Mouse (Mus musculus): ENCODE measurements at regions not wholly inside any gene's neighbourhood (a gene's known extent, or its start where the extent isn't known, plus 50 kb on each side); places are given as distances from the start of the nearest gene placed in this dataset.
"Not testable (repeated sequence)": the region's sequence is repeated elsewhere in the genome, so short reads cannot be mapped to it uniquely, and the experiment has no call there.

DNA sequence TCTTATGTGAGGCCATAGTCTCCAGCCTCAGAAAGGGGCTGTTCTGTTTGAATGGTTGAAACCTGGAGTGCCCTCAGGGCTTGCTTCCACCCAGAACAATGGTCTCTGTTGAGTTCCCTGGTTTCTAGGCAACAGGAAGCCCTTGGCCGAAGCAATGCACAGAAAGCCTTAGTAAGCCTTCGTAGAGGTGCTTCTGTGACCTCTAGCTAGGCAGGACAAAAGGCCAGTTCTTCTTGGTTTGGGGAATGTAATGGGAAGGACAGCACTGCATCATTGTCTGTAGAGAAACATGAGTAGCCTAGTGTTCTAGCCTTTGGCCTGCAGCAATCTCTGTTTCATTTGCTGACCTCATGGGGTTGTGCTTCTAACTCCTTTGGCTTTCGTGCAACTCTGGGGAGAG is 447.5 kb upstream of the Fam160b2 start:
- DNase-seq (ENCODE audit: low spot score) = no peak

DNA sequence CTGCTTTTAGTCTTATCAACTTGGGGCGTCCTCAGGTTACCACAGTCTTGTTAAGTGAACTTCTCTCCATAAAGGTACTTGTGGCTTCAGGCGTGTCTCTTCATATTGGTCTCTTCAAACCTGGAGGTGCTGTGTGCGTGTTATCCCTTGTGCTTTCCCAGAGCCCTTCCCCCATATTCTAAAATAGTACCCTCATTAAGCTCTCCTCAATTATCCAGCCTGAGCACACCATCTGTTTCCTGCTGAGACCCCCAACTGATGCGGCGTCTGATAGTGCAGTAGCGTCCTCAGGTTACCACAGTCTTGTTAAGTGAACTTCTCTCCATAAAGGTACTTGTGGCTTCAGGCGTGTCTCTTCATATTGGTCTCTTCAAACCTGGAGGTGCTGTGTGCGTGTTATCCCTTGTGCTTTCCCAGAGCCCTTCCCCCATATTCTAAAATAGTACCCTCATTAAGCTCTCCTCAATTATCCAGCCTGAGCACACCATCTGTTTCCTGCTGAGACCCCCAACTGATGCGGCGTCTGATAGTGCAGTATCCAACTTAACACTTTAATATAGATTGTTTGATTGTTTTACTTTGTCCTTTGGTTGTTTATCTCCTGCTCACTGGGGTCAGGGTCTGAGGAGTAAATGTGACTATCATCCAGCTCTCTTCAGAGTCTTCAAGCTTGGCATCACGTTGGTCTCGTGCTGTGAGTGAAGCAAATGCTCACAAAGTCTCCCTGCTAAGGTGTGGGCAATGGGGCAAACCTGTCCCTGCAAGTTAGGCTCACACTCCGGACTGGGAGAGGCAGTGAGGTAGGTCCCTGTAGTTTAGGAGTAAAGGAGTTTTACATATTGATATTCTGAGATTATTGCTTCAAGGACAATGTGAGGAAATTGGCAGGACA is 444.5 kb upstream of the Fam160b2 start:
- DNase-seq (ENCODE audit: low spot score) = not testable (repeated sequence)
- WGBS = 36% methylated on average over 11 of the region's 13 CpGs

More for the DNA sequence above, 447.5 kb upstream of the Fam160b2 start:
- no peak for TF ChIP-seq CTCF (IDR thresholded peaks at IDR 0.05; ENCODE audit: low read depth)
- WGBS = 60% methylated on average over 3 of the region's 3 CpGs
- Histone ChIP-seq H3K27me3 (ENCODE audit: insufficient read depth, low read length) (no peaks in the 10 kb centered on the region), H3K36me3 (ENCODE audit: insufficient read depth, low read length) (no peaks in the 10 kb centered on the region), H3K9me3 (replicated peaks; ENCODE audit: low read length) (no peaks in the 10 kb centered on the region), H3K27ac (no peak overlapping the region), H3K4me2 (ENCODE audit: low read length) (no peak overlapping the region), H3K9ac (ENCODE audit: low read depth, low read length) (no peak overlapping the region), H3K4me3 (replicated peaks; ENCODE audit: low read depth, low read length) (no peak overlapping the region), H3K4me1 (replicated peaks; ENCODE audit: insufficient read depth, low read length) (no peaks in the 10 kb centered on the region)
- no peak for ATAC-seq (replicated peaks; ENCODE audit: low FRiP score, low read depth)

DNA sequence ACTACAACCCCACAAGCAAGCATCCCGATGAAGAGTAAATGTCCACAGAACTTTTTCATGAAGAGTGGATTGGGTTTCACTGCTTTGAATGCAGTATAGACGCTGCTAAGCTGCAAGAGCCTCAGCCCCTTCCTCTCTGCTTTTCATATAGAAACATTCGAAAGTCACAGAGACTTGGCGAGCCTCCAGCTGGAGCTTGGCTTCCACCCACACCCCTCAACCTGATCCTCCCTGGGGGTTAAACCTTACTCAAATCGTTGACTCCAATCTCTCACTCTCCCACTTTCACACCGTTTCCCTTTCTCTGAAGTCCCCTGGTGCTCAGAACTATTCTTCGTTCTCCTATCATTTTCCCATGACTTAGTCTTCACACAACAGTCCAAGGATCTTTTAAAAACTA is 437.0 kb upstream of the Fam160b2 start:
- no peak overlapping the region for H3K9ac ChIP-seq (ENCODE audit: low read depth, low read length)
- 42% methylated on average over 7 of the region's 7 CpGs for WGBS
- ATAC-seq (replicated peaks; ENCODE audit: low FRiP score, low read depth) (no peak), DNase-seq (ENCODE audit: low spot score) (no peak)
- no peaks in the 10 kb centered on the region for H3K9me3 ChIP-seq (replicated peaks; ENCODE audit: low read length)
- TF ChIP-seq CTCF (IDR thresholded peaks at IDR 0.05; ENCODE audit: low read depth) = no peak
- H3K36me3 ChIP-seq (ENCODE audit: insufficient read depth, low read length) = no peaks in the 10 kb centered on the region
- H3K4me2 ChIP-seq (ENCODE audit: low read length) = no peak overlapping the region
- H3K4me1 ChIP-seq (replicated peaks; ENCODE audit: insufficient read depth, low read length) = no peaks in the 10 kb centered on the region
- no peak overlapping the region for H3K4me3 ChIP-seq (replicated peaks; ENCODE audit: low read depth, low read length)
- H3K27ac ChIP-seq = no peak overlapping the region
- H3K27me3 ChIP-seq (ENCODE audit: insufficient read depth, low read length) = no peaks in the 10 kb centered on the region

More for the DNA sequence above, 444.5 kb upstream of the Fam160b2 start:
- H3K9me3 ChIP-seq (replicated peaks; ENCODE audit: low read length); H3K4me2 ChIP-seq (ENCODE audit: low read length); ATAC-seq (replicated peaks; ENCODE audit: low FRiP score, low read depth); H3K27me3 ChIP-seq (ENCODE audit: insufficient read depth, low read length); H3K4me1 ChIP-seq (replicated peaks; ENCODE audit: insufficient read depth, low read length); H3K9ac ChIP-seq (ENCODE audit: low read depth, low read length); H3K36me3 ChIP-seq (ENCODE audit: insufficient read depth, low read length); H3K4me3 ChIP-seq (replicated peaks; ENCODE audit: low read depth, low read length); H3K27ac ChIP-seq: not testable (repeated sequence)

DNA sequence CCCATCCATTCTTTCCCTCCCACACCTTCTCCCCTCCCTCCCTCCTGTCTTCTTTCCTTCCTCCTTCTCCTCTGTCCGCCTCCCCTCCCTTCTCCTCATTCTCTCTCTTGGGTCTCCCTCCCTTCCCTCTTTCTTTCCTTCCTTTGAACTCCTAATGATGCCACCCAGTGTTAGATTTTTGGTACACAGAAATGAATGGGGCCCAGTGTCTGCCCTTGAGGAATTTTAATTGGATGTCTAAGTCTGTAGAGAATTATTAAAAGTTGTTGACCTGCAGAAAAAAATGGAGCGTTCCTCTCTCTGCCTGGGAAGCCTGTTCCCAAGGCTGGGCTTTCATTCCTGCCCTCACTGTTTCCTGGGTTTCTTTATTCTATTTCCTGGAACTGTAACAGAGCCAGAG is 434.0 kb upstream of the Fam160b2 start:
- Histone ChIP-seq H3K9me3 (replicated peaks; ENCODE audit: low read length) (no peaks in the 10 kb centered on the region), H3K27me3 (ENCODE audit: insufficient read depth, low read length) (no peaks in the 10 kb centered on the region), H3K27ac (no peak overlapping the region), H3K4me3 (replicated peaks; ENCODE audit: low read depth, low read length) (no peak overlapping the region), H3K4me1 (replicated peaks; ENCODE audit: insufficient read depth, low read length) (no peaks in the 10 kb centered on the region), H3K9ac (ENCODE audit: low read depth, low read length) (no peak overlapping the region), H3K4me2 (ENCODE audit: low read length) (no peak overlapping the region), H3K36me3 (ENCODE audit: insufficient read depth, low read length) (no peaks in the 10 kb centered on the region)
- 46% methylated on average over 2 of the region's 2 CpGs for WGBS
- ATAC-seq (replicated peaks; ENCODE audit: low FRiP score, low read depth) (no peak), DNase-seq (ENCODE audit: low spot score) (no peak)
- TF ChIP-seq CTCF (IDR thresholded peaks at IDR 0.05; ENCODE audit: low read depth) = no peak

DNA sequence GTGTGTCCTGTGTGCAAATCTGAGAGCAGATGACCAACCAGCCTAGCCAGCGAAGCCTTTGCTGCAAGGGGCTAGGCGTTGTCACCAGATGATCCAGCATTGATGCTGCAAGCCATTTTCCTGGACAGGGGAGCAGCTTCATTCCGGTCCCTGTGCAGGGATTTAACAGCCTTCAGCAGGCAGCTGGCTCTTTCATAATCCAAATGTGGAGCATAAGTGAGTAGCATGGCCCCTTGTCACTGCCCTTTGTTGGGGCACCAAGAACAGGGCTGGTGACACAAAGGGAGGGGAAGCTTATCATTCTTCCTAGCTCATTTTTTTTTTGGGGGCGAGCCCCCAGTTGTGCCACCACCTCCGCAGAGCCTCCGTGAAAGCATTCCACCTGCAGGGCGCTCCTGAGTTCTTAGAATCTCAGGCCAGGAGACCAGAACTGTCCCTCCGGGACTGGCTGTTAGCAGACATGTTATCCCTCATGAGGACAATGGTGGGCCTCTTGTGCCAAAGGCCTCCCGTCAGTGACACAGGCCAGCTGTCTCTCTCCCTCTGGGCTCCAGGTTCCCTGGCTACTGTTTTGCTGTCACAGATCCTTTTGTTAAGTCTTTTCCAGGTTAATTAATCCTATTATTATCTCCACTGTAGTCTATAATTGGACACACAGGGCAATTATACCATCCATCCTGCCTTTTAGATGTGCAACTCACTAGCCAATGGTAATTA is 430.7 kb upstream of the Fam160b2 start:
- Histone ChIP-seq H3K27ac (no peak overlapping the region), H3K36me3 (ENCODE audit: insufficient read depth, low read length) (no peaks in the 10 kb centered on the region), H3K4me3 (replicated peaks; ENCODE audit: low read depth, low read length) (no peak overlapping the region), H3K9me3 (replicated peaks; ENCODE audit: low read length) (no peaks in the 10 kb centered on the region), H3K27me3 (ENCODE audit: insufficient read depth, low read length) (no peaks in the 10 kb centered on the region), H3K9ac (ENCODE audit: low read depth, low read length) (no peak overlapping the region), H3K4me2 (ENCODE audit: low read length) (no peak overlapping the region), H3K4me1 (replicated peaks; ENCODE audit: insufficient read depth, low read length) (no peaks in the 10 kb centered on the region)
- ATAC-seq (replicated peaks; ENCODE audit: low FRiP score, low read depth) (no peak), DNase-seq (ENCODE audit: low spot score) (no peak)
- TF ChIP-seq CTCF (IDR thresholded peaks at IDR 0.05; ENCODE audit: low read depth) = no peak
- 81% methylated on average over 9 of the region's 9 CpGs for WGBS
